Comparison of ENCODE assay signal across 1 mouse cellular context in the genomic region with DNA sequence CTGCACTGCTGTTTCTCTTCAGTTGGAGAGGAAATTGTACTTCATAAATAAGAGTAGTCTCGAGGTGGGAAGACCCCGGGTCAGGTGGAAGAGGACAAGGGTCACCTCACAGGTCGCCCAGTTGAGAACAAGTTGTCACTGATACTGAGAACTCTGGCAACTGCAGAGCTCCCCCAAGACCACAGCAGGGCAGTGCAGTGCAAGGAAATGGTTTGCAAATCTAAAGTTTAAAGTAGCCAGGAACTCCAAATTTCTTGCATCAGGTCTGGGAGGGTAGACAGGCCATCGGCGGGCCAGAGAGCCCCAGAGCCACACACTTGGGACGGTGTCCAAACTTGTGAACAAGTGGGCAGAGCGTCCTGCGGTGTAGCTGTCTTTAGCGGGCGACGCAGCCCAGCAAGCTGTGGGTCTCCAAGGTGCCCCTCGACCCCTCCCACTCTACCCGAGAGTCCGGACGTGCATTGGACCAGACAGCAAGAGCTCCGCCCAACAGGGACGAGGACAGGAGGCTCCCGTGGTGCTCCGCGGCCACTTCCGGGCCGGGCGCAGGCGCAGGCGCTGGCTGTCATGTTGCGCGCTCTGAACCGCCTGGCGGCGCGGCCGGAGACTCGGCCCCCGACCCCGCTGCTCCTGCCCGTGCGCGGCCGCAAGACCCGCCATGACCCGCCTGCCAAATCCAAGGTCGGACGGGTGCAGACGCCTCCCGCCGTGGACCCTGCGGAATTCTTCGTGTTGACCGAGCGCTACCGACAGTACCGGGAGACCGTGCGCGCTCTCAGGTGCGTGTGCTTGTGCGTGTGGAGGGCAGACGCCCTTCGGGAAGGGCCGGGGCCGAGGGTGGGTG.
TF ChIP-seq lines count a peak whose summit lies in the region.

A gene (plus strand): TSS at position 531 of the 844 bp plus-strand sequence.

TF ChIP-seq in myocyte, 11 proteins besides CTCF, POLR2A, EP300 and RAD21 (continued from another document):
- TF ChIP-seq MYOD1 (IDR thresholded peaks at IDR 0.05; ENCODE audit: control insufficient read depth in 1 of 3, insufficient read length in 2 of 3, low read depth in 2 of 3) = no peak
- no peak for TF ChIP-seq TCF3 (IDR thresholded peaks at IDR 0.05; ENCODE audit: insufficient read length, low read depth)
- no peak for TF ChIP-seq MAX (IDR thresholded peaks at IDR 0.05; ENCODE audit: low read depth)
- TF ChIP-seq USF1 (IDR thresholded peaks at IDR 0.05; ENCODE audit: low read depth) = no peak
- no peak for TF ChIP-seq E2F4 (IDR thresholded peaks at IDR 0.05; ENCODE audit: insufficient read depth)
